Mouse (Mus musculus) liver, adult 2 months (tissue): Measurements from ENCODE around the gene Vars.

Experiments
- CTCF ChIP-seq: fragments of 200-500 bp; IDR thresholded peaks from 2 replicates; pipeline ENCODE4 v1.5.1; 2011; ENCODE audit warnings: low read depth, low read length, control low read depth
- POLR2A ChIP-seq: fragments of 200-500 bp; IDR thresholded peaks from 2 replicates; pipeline ENCODE4 v1.6.1; 2011; ENCODE audit warnings: low read length, control low read depth; ENCODE audit not compliant: insufficient read depth; ENCODE audit errors: extremely low read depth

GRCm38 (mm10) chr17:34978239-34978638 is 22.5 kb upstream of the Vars start:
- TF ChIP-seq POLR2A (no peak), CTCF (no peak)
